Mouse (Mus musculus): ENCODE measurements around the gene Pde3b.

DNA sequence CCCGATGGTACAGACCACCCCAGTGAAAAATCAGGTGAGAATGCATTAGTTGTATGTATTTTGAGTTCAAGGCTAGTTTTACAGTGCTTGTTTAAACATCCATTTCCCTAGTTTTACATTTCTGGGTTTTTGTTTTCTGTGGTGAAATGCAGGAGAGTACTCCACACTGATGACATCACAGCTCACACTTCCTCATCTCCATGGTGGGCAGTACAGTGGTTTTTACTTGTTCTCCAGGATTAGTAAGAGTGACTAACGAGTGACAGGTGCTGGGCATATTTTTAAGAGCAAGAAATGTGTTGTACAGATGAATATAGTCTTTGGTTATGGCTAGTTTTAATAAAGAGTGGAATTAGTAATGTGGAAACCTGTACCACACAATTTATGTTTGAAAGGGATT, 93.8 kb downstream of the Pde3b start:
- TF ChIP-seq CTCF (IDR thresholded peaks at IDR 0.05; ENCODE audit: low read depth) (no peak), EP300 (IDR thresholded peaks at IDR 0.05; ENCODE audit: low read depth) (no peak)
